Mouse (Mus musculus) frontal cortex, postnatal 14 days (tissue): ENCODE results near the gene Plcb2.
A peak's percentile ranks its signal among the peaks of the same experiment; 100 is the strongest.

Source experiments
- DNase-seq, 2 experiments: peaks; one replicate each; pipeline ENCODE4 v3.0.0; 2022; ENCODE audit warnings: low spot score in 2 of 2

Gene Plcb2

DNA sequence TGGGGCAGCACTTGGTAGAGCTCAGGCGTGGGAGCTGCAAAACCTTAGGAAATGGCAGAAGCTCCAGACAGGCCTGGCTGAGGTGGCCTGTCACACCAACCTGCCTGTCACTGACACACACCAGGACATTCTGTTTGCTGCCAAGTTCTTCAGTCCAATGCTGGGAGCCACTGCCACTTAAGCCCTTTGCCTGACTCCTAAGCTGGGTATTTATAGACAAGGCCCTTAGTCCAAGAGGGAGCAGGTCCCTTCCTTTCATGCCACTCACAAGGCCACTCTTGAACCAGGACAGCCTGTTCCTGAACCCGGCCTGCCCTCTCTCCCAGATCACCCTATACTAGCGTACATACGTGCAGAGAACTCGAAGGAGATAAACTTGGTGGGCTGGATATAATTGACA is 11.6 kb downstream of the Plcb2 start:
- DNase-seq = peak in 1 of 2 experiments; percentile 3

GRCm38 (mm10) chr2:118714230-118714629 is 14.0 kb downstream of the Plcb2 start:
- DNase-seq = peak; percentile 65 to 66

GRCm38 (mm10) chr2:118713631-118714030 is 14.6 kb downstream of the Plcb2 start:
- DNase-seq = no peak

DNA sequence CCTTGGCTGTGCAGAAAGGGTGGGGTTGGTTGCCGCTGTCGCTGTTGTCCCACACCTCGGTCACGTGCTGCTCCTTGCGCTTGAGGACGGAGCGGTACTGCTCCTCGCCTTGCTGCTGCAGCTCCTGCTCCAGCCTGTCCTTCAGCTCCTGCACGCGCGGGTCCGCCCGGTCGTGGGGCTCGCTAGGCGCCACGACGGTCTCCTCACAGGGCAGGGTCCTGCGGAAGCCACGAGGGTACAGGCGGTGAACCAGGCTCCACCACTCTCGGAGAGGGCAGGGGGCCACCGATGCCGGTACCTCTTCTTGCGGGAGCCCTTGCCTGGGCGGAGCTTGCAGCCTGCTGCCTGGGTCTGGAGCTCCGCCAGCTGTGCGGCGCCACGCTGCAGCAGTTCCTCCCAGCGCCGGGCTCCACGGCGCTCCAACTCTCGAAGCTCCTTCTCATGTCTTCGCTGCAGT is 17.2 kb downstream of the Plcb2 start:
- DNase-seq = peak in 1 of 2 experiments; percentile 52

DNA sequence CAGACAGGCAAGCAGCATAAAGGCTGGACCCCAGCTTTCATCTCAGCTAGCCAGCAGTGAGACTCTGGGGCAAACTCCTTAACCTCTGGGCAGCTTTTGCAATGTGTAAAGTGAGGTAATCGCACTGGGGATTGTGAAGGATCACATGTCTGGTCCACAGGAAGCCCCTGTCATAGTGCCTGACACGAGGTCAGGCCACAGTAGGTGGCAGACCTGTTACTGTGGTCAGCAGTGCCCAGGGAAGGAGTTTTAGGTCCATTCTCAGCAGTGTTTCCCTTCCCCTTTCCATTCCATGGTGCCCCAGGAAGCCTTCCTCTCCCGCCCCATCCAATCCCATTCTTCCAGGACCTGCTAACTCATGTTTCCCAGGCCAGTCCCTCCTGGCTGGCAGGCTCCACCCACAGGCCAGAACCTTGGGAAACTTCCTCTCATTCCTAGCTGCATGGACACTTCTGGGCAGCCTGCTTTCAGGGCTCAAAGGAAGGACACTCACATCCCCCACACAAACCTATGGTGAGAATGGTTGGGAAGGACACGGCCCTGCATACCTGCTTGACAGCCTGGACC is 18.5 kb downstream of the Plcb2 start:
- no peak for DNase-seq

DNA sequence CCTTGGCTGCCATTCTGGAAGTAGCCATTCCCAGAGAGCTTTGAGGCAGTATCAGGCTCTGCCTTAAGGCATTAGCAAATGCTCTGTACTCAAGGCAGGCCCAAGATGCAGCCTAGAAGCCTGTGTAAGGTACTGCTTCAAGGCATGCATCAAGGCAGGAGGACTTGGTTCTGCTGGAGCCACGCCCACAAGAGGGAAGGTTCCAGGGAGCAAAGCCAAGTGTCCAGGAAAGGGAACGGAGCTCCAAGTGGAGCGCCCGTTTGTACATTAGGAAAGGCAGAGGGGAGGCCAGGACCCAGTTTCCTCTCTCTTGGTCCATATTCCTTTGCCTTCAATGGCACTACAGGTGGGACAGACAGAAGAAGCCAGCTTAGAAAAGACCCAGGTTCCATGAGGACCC is 19.8 kb downstream of the Plcb2 start:
- DNase-seq = no peak

DNA sequence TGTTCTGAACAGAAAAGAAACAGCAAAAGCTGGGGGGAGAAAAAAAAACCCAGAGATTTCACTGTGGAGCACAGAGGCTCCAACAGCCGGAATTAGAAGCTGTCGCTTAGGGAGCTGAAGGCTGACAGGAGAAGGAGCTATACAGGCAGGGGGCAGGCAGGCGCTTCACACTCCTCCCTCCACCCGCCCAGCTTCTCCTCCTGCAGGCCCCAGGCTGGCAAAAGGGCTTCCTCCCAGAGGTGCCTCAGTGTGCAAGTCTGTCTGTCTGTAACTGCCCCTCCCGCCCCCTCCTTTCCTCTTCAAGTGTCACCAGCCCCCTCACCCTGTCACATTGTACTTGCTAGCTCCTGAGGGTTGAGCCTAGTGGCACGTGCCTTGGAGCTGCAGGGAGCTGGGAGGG is 21.8 kb downstream of the Plcb2 start:
- DNase-seq = peak in 1 of 2 experiments; percentile 46

- DNase-seq = peak in 1 of 2 experiments; percentile 50
Measured at GRCm38 (mm10) chr2:118703913-118704730, 24.1 kb downstream of the Plcb2 start, which contains the start of gene Ankrd63. Ankrd63 (minus strand) TSS chr2:118703963.

DNA sequence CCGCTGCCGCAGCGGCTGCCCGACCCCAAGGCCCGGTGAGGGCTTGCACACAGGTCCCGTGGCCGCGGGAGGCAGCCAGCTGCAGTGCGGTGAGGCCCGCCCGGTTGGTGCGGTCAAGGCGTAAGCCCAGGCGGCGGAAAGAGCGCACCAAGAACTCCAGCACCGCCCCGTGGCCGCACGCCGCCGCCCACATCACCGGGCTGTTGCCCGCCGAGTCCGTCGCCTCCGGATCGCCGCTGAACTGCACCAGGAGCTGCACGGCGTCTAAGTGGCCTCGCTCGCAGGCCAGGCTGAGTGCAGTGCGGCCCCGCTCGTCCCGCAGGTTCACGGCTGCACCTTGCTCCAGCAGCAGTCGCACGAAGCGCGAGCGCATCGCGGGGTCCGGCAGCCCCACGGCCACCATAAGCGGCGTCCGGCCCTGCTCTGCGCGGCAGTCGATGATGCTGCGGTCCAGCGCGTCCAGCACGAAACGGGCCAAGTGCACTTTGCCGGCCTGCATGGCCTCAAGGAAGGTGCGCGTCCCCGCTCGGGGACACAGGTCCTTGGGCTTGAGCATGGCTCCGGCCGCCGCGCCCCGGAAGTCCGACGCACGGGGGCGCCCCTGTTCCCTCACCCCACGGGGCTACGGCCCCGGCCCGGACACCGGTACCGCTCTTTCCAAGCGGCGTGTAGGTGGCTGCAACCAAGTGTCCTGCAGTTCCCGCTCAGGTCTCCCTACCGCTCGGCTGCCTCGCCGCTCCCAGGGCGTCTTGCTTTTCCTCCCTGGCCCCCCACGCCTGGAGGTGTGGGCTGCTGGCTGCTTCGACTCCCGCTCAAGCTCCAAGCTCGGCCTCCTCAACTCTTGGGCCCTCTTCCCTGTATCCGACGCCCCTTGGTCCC is 25.1 kb downstream of the Plcb2 start:
- no peak for DNase-seq

GRCm38 (mm10) chr2:118701971-118702882 is 26.0 kb downstream of the Plcb2 start:
- no peak for DNase-seq

- no peak for DNase-seq
Measured at GRCm38 (mm10) chr2:118701161-118701560, 27.1 kb downstream of the Plcb2 start.

GRCm38 (mm10) chr2:118700179-118701062 is 27.8 kb downstream of the Plcb2 start:
- peak in 1 of 2 experiments; percentile 70 for DNase-seq

DNA sequence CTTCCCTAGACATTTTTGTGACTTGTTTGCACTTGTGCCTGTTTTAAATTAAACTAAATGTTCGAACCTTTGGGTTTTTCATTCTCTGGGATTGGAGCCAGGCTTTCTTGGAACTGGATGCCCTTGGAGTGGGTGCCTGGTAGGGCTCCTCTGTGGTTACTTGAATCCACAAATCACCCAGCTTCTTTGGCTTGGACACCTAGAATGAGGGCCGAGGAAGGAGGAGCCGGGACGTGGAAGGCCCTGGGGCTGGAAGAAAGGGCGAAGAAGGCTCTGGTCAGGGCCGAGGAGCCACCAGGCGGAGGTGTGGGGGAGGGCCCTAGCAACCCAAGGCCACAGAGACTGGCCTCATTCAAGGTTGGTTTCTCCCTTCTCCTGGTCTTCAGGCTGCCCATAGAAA is 30.3 kb downstream of the Plcb2 start:
- no peak for DNase-seq

GRCm38 (mm10) chr2:118697311-118697877 is 30.8 kb downstream of the Plcb2 start:
- no peak for DNase-seq

DNA sequence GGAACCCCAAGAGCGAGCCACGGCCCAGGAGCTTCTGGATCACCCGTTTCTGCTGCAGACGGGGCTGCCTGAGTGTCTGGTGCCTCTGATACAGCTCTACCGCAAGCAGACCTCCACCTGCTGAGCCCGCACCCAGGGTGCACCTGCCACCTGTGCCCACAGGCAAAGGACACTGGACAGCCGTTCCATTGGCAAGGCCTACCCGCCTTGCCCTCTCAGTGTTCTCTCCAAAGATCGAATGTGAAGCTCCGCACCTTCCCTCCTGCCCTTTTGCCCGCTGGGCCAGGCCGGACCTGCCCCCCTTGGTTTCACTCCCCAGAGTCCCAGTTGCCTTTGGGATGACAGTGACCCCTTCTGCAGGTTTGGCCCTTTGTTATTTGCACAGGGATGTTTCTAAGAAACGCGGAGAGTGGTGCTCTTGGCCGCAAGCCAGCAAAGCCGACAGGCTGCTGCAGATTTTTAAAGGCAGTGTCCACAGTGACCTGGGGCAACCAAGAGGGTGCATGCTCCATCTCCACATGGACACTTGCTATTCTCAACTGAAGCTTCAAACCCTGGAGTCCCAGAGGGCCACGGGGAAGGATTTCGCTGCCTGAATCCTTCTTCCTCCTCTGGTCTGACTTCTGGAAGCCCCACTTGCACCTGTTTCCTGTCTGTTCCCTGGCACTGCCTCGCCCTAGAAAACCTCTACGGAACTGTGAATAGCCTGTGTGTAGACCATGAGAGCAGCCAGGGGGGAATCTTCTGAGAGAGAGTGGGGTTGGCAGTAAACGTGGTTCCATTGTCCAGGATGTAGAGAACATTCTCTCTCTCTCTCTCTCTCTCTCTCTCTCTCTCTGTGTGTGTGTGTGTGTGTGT is 31.6 kb downstream of the Plcb2 start:
- no peak for DNase-seq

DNA sequence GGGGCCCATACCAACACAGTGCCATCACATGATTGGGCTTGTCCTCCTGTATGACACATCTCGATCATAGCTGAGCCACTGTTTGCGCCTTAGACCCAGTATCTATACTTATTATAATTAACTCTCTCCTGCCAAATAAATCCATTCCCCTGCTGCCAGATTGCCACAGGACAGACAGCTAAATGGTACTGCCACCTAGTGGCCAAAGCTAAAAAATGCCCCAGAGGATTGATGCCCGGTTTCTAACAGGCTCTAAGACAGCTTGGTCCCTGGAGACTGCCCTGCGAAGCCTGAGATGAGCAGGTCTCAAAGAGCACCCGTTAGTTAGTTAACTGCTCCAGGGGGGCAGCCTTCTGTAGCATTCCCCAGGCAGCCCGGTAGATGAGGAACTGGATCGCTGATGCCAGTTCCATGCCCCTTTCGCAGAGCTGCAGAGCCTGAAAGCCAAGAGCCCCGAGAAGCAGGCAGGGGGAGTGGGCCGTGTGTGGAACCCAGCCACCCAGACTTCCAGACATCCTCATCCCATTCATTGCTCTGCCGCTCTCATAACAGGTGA is 32.5 kb downstream of the Plcb2 start:
- DNase-seq = peak in 1 of 2 experiments; percentile 63

- no peak for DNase-seq
Measured at GRCm38 (mm10) chr2:118693370-118693966, 34.8 kb downstream of the Plcb2 start.

GRCm38 (mm10) chr2:118689875-118690274 is 38.4 kb downstream of the Plcb2 start:
- no peak for DNase-seq
